Mouse (Mus musculus) E14TG2a.4 (cell line): ENCODE results near the gene Gm10309.

Experiments used
- CTCF ChIP-seq: conservative IDR thresholded peaks from 2 replicates; pipeline ENCODE4 v1.5.1; 2014; ENCODE audit warnings: low read length
- POU5F1 ChIP-seq: IDR thresholded peaks from 2 replicates; pipeline ENCODE4 v1.6.1; 2014; ENCODE audit warnings: low read length, borderline replicate concordance

DNA sequence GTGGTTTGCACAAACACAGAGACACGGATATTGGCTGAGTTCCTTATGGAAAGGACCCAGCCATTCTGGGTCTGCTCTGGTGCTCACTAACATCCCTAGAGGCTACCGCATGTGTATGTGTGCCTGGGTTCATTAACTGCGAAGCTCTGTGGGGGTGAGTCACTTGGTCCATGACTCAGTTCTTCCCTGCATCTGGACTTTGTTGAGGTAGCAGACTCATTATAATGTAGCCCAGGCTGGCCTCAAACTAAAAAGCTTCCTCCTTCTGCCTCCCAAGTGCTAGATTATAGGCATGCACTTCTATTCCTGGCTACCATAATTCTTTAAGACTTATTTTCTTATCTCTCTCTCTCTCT is 50.7 kb downstream of the Gm10309 start:
- no peak for TF ChIP-seq CTCF
- TF ChIP-seq POU5F1 = no peak
